Mouse (Mus musculus) erythroblast, embryonic 14.5 days (primary cell): ENCODE measurements around the gene Cdk5r1. TPM values are rescaled to one million over a fixed set of nuclear protein-coding genes. Genes with fewer than 3 reads are reported as not detected.

Source experiments
- H3K27me3 ChIP-seq: 2 replicates; pipeline ENCODE4 v1.6.1; 2012; ENCODE audit warnings: inconsistent platforms; ENCODE audit not compliant: control insufficient read depth
- H3K36me3 ChIP-seq: 2 replicates; pipeline ENCODE4 v1.6.1; 2012; ENCODE audit warnings: mild to moderate bottlenecking, inconsistent platforms; ENCODE audit not compliant: control insufficient read depth
- H3K4me1 ChIP-seq: 2 replicates; pipeline ENCODE4 v1.6.1; 2012; ENCODE audit warnings: inconsistent platforms; ENCODE audit not compliant: control insufficient read depth
- H3K4me3 ChIP-seq: replicated peaks from 2 replicates; pipeline ENCODE3; 2012; ENCODE audit warnings: moderate library complexity, mild to moderate bottlenecking, inconsistent platforms
- H3K9me3 ChIP-seq: 2 replicates; pipeline ENCODE4 v1.6.1; 2012; ENCODE audit warnings: low read length, inconsistent platforms, mixed read lengths; ENCODE audit not compliant: control insufficient read depth
- GATA1 ChIP-seq: IDR thresholded peaks from 2 replicates; pipeline ENCODE4 v1.6.1; 2012; ENCODE audit warnings: low read length, inconsistent platforms, mixed read lengths
- TAL1 ChIP-seq: IDR thresholded peaks from 3 replicates; pipeline ENCODE4 v1.6.1; 2012; ENCODE audit warnings: low read length, inconsistent platforms, mixed read lengths
- polyA plus RNA-seq: library from polyadenylated mRNA; stranded (reverse); fragments of >175 nt; gene quantifications from 2 replicates; pipeline ENCODE4 v1.2.3, GENCODE M21; 2012

The Cdk5r1 gene
- polyA plus RNA-seq, 1 experiment: 0.31 TPM

DNA sequence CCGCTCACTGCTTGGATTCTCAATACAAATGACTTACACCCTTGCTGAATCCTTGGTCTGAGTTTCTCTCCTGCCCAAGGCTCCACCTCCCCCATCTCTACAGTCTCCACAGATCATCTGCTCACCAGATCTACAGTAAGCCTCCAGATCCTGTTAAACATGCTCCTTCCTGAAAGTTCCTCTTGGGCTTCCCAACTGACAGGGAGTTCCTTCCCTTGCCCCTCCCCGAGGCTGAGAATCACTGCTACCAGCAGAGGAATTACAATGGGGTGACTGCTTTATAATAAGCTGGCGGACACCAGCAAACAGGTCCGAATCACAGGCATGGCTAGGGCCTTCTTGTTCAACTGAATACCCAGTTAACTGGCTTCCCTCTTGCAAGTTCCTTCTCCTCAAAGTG is 46.6 kb downstream of the Cdk5r1 start:
- H3K9me3 ChIP-seq: no peaks in the 10 kb centered on the region
- no peaks in the 10 kb centered on the region for H3K36me3 ChIP-seq
- H3K4me1 ChIP-seq: no peaks in the 10 kb centered on the region
- no peak for TF ChIP-seq GATA1
- TF ChIP-seq TAL1: no peak
- H3K27me3 ChIP-seq: no peaks in the 10 kb centered on the region
- H3K4me3 ChIP-seq: no peak overlapping the region

DNA sequence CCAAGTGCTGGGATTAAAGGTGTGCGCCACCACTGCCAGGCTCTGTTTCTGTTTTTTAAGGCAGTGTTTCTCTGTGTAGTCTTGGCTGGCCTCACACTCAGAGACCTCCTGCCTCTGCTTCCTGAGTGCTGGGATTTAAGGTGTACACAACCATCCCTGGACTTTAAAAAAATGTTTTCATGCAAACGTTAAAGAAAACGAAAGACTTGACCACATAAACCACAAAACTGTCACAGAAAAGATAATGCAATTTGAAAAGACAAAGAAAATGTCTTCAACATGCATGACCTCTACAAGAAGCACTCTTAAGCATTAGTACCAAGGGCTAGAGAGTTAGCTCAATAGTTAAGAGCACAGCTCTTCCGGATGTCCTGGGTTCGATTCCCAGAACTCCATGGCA is 47.4 kb downstream of the Cdk5r1 start:
- no peaks in the 10 kb centered on the region for H3K27me3 ChIP-seq
- TF ChIP-seq TAL1: no peak
- no peak for TF ChIP-seq GATA1
- H3K36me3 ChIP-seq: no peaks in the 10 kb centered on the region
- no peaks in the 10 kb centered on the region for H3K4me1 ChIP-seq
- H3K4me3 ChIP-seq: no peak overlapping the region
- no peaks in the 10 kb centered on the region for H3K9me3 ChIP-seq

GRCm38 (mm10) chr11:80527697-80528096 is 50.9 kb downstream of the Cdk5r1 start:
- H3K9me3 ChIP-seq: no peaks in the 10 kb centered on the region
- no peaks in the 10 kb centered on the region for H3K4me1 ChIP-seq
- no peak overlapping the region for H3K4me3 ChIP-seq
- no peaks in the 10 kb centered on the region for H3K27me3 ChIP-seq
- TF ChIP-seq GATA1: no peak
- no peak for TF ChIP-seq TAL1
- H3K36me3 ChIP-seq: no peaks in the 10 kb centered on the region

DNA sequence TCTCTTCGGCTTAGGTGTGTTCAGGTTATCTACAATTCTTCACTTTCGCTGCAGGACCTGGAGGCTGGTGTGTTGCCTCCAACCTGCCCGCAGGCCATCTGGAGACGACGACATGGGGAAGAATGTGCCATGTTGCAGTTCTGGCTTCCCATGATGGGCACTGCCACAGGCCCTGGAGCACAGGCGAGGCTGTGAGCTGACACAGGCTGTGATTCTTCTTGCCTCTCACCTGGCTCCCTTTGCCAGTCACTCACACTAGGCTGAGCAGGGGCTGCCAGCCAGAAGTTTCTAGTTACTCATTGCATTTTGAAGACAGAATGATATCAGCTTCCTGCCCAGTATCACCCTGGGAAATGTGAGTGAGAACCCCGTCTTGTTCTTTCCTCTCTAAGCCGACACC is 52.3 kb downstream of the Cdk5r1 start:
- no peak overlapping the region for H3K4me3 ChIP-seq
- H3K36me3 ChIP-seq: no peaks in the 10 kb centered on the region
- H3K4me1 ChIP-seq: no peaks in the 10 kb centered on the region
- no peaks in the 10 kb centered on the region for H3K9me3 ChIP-seq
- TF ChIP-seq GATA1: no peak
- no peak for TF ChIP-seq TAL1
- H3K27me3 ChIP-seq: no peaks in the 10 kb centered on the region

Other genes with a start within 250 kb of the Cdk5r1 start
- gene Rhbdl3, start 176.1 kb upstream of the Cdk5r1 start, polyA plus RNA-seq: not detected in 2 replicates
- gene 5730455P16Rik, start 99.0 kb upstream of the Cdk5r1 start, polyA plus RNA-seq: 0.15 and 0.29 TPM in 2 replicates
- 1.5 and 3.7 TPM in 2 replicates for gene Zfp207, start 93.7 kb upstream of the Cdk5r1 start, polyA plus RNA-seq
- gene Psmd11, start 48.4 kb upstream of the Cdk5r1 start, polyA plus RNA-seq: 4.0 and 5.0 TPM in 2 replicates